Mouse (Mus musculus) forebrain, embryonic 13.5 days (tissue): ENCODE results near the gene Scamp4. TPM values are rescaled to one million over a fixed set of nuclear protein-coding genes. Genes with fewer than 3 reads are reported as not detected.

Experiments
- ATAC-seq: fragments of 200-750 bp; cut with Nextera tagmentation; 2 replicates; pipeline ENCODE4 v1.8.0; 2017
- H3K27ac ChIP-seq: fragments of 300-500 bp; sonication (generic); 2 replicates; pipeline ENCODE4 v1.5.1; 2015; ENCODE audit warnings: inconsistent platforms, mild to moderate bottlenecking, moderate library complexity
- H3K27me3 ChIP-seq: fragments of 300-500 bp; sonication (generic); 2 replicates; pipeline ENCODE4 v1.6.1; 2015; ENCODE audit warnings: mild to moderate bottlenecking, inconsistent platforms
- H3K36me3 ChIP-seq: fragments of 300-500 bp; sonication (generic); 2 replicates; pipeline ENCODE4 v1.6.1; 2015; ENCODE audit warnings: mild to moderate bottlenecking, inconsistent platforms; ENCODE audit not compliant: poor library complexity, severe bottlenecking
- H3K4me1 ChIP-seq: fragments of 300-500 bp; sonication (generic); 2 replicates; pipeline ENCODE4 v1.6.1; 2015; ENCODE audit warnings: inconsistent platforms
- H3K4me2 ChIP-seq: fragments of 300-500 bp; sonication (generic); 2 replicates; pipeline ENCODE4 v1.6.1; 2015; ENCODE audit warnings: inconsistent platforms, mild to moderate bottlenecking, moderate library complexity
- H3K4me3 ChIP-seq: fragments of 300-500 bp; sonication (generic); 2 replicates; pipeline ENCODE4 v1.5.1; 2015; ENCODE audit warnings: mild to moderate bottlenecking, inconsistent platforms
- H3K9ac ChIP-seq: fragments of 300-500 bp; sonication (generic); 2 replicates; pipeline ENCODE4 v1.6.1; 2015; ENCODE audit warnings: mild to moderate bottlenecking, inconsistent platforms
- H3K9me3 ChIP-seq: fragments of 300-500 bp; sonication (generic); replicated peaks from 2 replicates; pipeline ENCODE4 v1.6.1; 2016; ENCODE audit warnings: inconsistent platforms
- WGBS: fragments of 180-500 bp; shearing (Covaris S2); methylation state at CpG from one replicate; pipeline ENCODE4 v1.1.7; 2015; 5-methylcytosine and 5-hydroxymethylcytosine counted together
- polyA plus RNA-seq: library from polyadenylated mRNA; unstranded; fragments of >200 nt; fragmentation: Nextera tagmentation; extraction: Ambion mirVana; gene quantifications from 2 replicates; pipeline ENCODE4 v1.2.1, GENCODE M21; 2015

Scamp4 gene
- 56.7 and 69.6 TPM in 2 replicates for polyA plus RNA-seq

DNA sequence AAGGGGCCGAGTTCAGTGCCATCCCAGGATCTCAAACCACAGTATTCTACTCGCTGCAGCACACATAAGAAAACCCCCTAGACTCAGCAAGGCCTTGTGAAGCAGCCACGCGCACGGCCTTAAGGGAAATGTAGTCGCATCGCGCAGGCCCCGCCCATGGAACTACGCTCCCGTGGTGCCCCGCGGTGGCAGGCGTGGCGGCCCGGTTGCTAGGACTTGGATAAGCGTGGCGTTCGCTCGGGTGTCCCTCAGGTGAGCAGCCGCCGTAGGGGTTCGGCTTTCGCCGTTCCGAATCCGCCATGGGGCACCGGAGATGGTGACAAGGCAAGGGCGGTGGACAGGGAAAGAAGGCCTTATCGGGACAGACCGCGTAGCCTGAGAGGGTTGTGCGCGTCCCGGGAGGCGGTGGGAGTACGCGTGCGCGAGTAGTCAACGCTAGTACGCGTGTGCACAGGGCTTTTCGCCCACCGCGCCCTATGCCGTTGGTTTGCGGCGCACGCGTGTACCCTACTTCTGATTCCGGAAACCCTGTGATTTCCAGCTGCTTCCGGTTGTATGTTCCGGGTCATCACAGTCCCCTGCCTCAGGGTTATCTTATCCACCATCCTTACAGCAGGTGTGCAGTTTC is at the start of gene Scamp4, which contains the start of gene Adat3:
Gene Scamp4, plus strand, starts transcription at position 175 of the 628 bp plus-strand sequence.
Gene Adat3, plus strand, starts transcription at position 183 of the 628 bp plus-strand sequence.
- Histone ChIP-seq H3K4me2 (peak within 1 kb of the TSS; percentile 89), H3K4me3 (peak within 1 kb of the TSS; percentile 60), H3K27ac (peak within 1 kb of the TSS; percentile 80), H3K36me3 (peaks cover 18% of the 10 kb centered on the region), H3K27me3 (peaks cover 6% of the 10 kb centered on the region; the same call in 1 of the 2 replicates), H3K9me3 (no peaks in the 10 kb centered on the region), H3K9ac (peak within 1 kb of the TSS; percentile 66), H3K4me1 (peaks cover 25% of the 10 kb centered on the region)
- peak; percentile 97 for ATAC-seq
- under 1% methylated on average over 54 of the region's 54 CpGs for WGBS

DNA sequence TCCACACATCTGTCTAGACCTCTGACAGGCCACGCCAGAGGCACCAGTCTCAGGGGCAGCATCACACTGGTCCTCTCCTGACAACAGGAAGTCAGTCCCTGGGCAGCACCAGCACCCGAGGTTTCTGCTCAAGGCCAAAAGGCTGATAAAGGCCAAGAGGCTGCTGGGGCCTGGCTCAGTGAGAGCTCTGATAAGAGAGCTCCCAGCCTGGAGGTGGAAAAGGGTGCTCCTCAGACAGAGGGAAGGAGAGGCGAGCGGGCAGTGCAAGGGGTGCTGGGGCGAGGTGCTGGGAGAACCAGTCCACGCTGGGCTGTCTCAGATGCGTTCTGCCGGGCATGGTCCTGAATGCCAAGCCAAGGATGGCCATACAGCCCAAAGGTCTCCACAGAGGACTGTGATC is 49.1 kb upstream of the Scamp4 start:
- WGBS = 92% methylated on average over 8 of the region's 8 CpGs
- Histone ChIP-seq H3K4me1 (peaks cover 11% of the 10 kb centered on the region), H3K4me2 (no peak overlapping the region), H3K27me3 (no peaks in the 10 kb centered on the region), H3K27ac (no peak overlapping the region), H3K9me3 (no peaks in the 10 kb centered on the region), H3K9ac (no peak overlapping the region), H3K4me3 (no peak overlapping the region), H3K36me3 (peaks cover 21% of the 10 kb centered on the region)
- ATAC-seq = no peak

DNA sequence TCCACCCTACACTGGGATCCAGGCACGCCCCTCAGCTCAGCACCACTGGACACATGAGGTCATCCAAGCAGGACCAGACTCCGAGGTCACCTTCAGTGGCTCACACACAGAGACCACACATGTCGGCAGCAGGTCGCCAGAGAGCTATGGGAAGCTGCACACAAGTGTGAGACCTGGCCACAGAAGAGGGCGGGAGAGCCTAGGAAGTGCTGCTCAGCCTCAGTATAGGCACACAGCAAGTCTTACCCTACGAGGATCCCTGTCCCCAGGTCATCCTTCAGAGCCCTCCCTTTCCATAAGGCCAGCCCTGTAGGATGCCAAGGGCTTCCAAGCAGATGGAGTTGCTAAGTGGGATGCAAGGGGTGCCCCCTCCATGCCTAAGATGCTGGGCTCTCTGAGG is 48.7 kb upstream of the Scamp4 start:
- Histone ChIP-seq H3K4me2 (no peak overlapping the region), H3K9me3 (no peaks in the 10 kb centered on the region), H3K9ac (no peak overlapping the region), H3K4me3 (no peak overlapping the region), H3K27me3 (no peaks in the 10 kb centered on the region), H3K36me3 (peaks cover 17% of the 10 kb centered on the region), H3K27ac (no peak overlapping the region), H3K4me1 (peaks cover 12% of the 10 kb centered on the region)
- 89% methylated on average over 6 of the region's 6 CpGs for WGBS
- no peak for ATAC-seq

DNA sequence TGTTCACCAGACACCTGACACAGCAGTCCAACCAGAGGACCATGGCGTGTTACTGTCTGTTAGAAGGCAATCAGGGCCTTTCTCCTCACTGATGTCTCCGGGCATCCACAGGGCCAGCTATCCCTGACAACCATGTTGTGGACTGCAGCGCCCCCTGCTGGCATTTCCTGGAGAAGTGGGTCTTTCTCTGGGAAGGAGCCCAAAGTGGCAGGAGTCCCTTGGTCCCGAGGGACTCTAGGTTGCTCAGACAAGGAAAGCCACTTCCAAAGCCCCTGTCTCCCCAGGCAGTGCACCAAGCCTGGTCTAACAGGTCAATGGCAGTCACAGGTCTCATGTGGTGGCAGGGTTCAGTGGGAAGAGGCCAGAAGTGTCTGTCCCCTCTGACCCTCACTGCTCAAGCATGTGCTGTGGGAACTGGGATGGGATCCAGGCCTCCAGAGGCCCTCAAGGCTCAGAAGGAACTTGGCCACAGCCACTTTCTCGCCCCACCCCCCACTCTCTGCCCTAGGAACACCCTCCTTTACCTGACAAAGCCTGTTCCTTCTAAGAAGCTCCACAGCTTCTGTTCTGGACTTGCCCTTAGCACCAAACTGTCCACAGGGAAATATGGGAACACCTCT is 45.2 kb upstream of the Scamp4 start:
- 35% methylated on average over 5 of the region's 5 CpGs for WGBS
- no peaks in the 10 kb centered on the region for H3K9me3 ChIP-seq
- no peaks in the 10 kb centered on the region for H3K36me3 ChIP-seq
- ATAC-seq = no peak
- no peak overlapping the region for H3K9ac ChIP-seq
- H3K4me2 ChIP-seq = no peak overlapping the region
- peaks cover 33% of the 10 kb centered on the region for H3K4me1 ChIP-seq
- no peaks in the 10 kb centered on the region for H3K27me3 ChIP-seq
- H3K4me3 ChIP-seq = no peak overlapping the region
- no peak overlapping the region for H3K27ac ChIP-seq

DNA sequence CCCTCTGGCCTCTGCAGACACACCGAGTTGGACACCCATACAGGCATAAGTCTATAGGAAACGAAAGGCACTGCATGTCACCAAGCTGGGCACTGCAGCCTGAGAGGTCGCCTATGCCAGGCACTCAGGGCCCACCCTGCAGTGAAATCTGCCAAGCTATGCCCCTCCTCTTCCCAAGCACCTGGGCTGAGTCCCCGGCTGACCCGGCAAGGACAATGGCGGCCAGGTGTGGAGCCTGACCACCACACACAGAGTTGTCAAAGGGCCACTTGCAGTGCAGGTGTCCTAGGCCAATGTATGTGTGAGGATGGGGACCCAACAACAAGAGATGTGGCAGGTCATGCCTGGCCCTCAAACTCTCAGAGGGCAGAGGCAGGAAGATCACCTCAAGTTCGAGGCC is 43.2 kb upstream of the Scamp4 start:
- no peak overlapping the region for H3K9ac ChIP-seq
- H3K4me3 ChIP-seq = no peak overlapping the region
- H3K27ac ChIP-seq = no peak overlapping the region
- H3K4me1 ChIP-seq = peaks cover 37% of the 10 kb centered on the region
- no peaks in the 10 kb centered on the region for H3K9me3 ChIP-seq
- 0 out of 2 replicates have a peak overlapping the region, but pooled peaks have one; percentile 9 for H3K4me2 ChIP-seq
- no peaks in the 10 kb centered on the region for H3K36me3 ChIP-seq
- ATAC-seq = no peak
- WGBS = 90% methylated on average over 7 of the region's 7 CpGs
- H3K27me3 ChIP-seq = no peaks in the 10 kb centered on the region

DNA sequence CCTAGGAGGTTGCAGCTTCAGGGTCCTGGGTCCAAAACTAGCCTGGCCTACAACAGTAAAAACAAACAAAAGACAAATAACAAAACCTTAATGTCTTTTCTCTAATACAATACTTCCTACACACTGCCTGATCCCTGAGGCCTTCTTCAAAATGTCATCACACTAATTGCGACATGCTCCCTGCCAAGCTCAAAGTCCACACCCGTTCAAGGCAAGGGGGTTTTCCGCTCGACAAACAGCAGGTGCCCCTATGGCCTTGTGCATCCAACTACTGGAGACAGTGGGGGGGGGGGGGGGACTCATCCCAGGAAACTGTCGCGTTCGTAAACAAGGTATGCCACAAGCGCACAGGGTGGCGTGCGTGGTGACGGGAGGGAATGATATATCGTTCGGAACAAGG is 42.1 kb upstream of the Scamp4 start:
- Histone ChIP-seq H3K9ac (peak overlapping the region; percentile 95), H3K27me3 (no peaks in the 10 kb centered on the region), H3K36me3 (0 out of 2 replicates have a peak, but pooled peaks cover 1% of the 10 kb centered on the region), H3K9me3 (no peaks in the 10 kb centered on the region), H3K27ac (no peak overlapping the region), H3K4me2 (peak overlapping the region; percentile 93), H3K4me1 (peaks cover 37% of the 10 kb centered on the region), H3K4me3 (peak overlapping the region; percentile 99)
- ATAC-seq = no peak
- under 1% methylated on average over 13 of the region's 13 CpGs for WGBS

DNA sequence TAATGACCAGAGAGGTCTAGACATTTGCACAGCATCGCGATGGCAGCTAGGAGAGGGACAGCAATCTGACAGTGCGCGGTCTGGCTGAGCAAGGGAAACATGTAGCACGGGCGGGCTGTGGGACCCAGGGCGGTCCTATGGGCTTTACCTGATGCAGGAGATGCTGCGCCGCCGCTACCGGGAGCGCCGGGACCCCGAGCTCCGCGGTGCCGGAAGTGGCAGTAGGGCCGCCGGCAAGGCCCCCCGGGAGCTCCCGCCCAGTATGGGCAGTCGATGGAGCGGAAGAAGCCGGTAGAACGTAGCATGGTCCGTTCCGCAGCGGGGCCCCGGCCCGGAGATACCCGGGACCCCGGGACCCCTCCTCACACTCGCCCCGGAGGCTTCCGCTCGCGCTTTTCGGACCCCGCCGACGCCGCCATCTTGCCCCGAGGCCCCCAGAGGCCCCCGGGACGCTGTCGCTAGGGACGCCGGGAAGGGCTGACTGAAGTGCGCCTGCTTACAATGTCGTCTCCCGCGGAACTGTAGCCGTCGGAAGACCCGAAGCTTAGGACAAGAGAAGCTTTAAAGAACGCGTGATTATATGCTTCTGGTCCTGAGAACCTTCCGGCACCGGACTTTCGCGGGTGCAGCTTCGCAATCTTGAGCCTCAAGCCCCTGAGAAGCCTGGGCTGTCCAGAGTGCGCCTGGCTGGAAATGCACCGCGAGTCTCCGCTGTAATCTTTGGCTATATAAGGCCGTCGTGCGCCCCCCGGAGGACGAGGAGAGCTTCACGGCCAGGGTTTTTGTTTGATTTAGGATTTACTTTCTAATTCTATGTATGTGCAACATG is 41.3 kb upstream of the Scamp4 start, which contains the start of gene Rexo1:
Gene Rexo1, minus strand, starts transcription at position 445 of the 829 bp plus-strand sequence.
- Histone ChIP-seq H3K9me3 (no peaks in the 10 kb centered on the region), H3K36me3 (0 out of 2 replicates have a peak, but pooled peaks cover 5% of the 10 kb centered on the region), H3K4me1 (peaks cover 42% of the 10 kb centered on the region), H3K4me3 (peak within 1 kb of the TSS; percentile 99), H3K4me2 (peak within 1 kb of the TSS; percentile 93), H3K9ac (peak within 1 kb of the TSS; percentile 95), H3K27me3 (no peaks in the 10 kb centered on the region), H3K27ac (peak within 1 kb of the TSS; percentile 90)
- ATAC-seq = peak; percentile 86
- under 1% methylated on average over 72 of the region's 72 CpGs for whole genome bisulfite sequencing

DNA sequence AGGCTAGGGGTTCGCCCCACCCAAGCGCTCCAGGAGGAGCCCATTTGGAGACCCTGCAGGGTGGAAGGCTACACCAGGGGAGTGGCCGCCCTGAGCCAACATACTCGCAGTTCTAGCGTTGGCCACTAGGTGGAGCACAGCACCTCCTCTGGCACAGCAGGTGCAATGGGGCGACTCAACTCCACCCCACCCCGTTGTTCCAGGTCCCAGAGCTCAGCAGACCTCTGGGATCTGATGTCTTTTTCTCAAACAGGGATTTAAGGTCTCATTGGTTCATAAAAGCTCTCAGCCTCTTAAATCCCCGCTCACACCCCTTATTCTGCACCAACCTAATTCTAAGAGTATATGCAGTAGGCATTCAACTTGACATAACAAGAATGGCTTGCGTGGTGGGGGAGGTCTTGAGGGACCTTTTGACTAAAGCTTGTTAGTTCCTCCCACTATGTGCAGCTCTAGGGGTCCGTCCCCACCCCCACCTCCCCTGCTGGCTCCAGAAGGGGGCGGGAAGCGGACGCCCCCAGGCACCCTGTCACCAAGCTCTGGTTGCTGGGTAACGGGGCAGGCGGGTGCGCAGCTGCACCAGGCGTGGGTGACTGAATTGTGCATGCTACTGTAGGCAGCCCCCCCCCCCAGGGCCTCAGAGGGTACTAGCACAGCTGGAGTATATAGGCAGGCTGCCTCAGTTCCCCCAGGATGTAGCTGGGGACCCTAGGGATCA is 36.1 kb upstream of the Scamp4 start:
- peak overlapping the region; percentile 41 for H3K9ac ChIP-seq
- H3K36me3 ChIP-seq = peaks cover 20% of the 10 kb centered on the region
- H3K4me3 ChIP-seq = peak overlapping the region; percentile 9; the same call in 1 of the 2 replicates
- 9% methylated on average over 17 of the region's 17 CpGs for WGBS
- H3K27me3 ChIP-seq = no peaks in the 10 kb centered on the region
- peak; percentile 68 for ATAC-seq
- no peaks in the 10 kb centered on the region for H3K9me3 ChIP-seq
- peak overlapping the region; percentile 47 for H3K4me2 ChIP-seq
- peak overlapping the region; percentile 83 for H3K27ac ChIP-seq
- peaks cover 41% of the 10 kb centered on the region for H3K4me1 ChIP-seq

DNA sequence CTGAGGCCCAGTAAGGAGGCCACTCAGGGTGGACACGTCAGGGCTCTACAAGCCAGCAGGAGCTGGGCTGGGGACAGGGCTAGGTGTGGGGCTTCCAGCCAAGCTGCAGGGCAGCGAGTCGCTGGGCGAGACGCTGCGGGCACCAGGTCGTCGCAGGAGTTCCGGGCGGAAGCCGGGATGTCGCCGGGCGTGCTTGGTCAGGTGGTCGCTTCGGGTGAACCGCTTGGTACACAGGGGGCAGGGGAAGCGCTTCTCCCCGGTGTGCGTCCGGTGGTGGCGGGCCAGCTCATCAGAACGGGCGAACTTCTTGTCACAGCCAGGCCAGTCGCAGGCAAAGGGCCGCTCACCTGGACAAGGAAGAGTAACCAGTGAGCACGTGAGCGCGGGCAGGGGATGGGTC is 33.8 kb upstream of the Scamp4 start:
- Histone ChIP-seq H3K27ac (no peak overlapping the region), H3K9ac (0 out of 2 replicates have a peak overlapping the region, but pooled peaks have one; percentile 0)
- 95% methylated on average over 29 of the region's 29 CpGs for WGBS

DNA sequence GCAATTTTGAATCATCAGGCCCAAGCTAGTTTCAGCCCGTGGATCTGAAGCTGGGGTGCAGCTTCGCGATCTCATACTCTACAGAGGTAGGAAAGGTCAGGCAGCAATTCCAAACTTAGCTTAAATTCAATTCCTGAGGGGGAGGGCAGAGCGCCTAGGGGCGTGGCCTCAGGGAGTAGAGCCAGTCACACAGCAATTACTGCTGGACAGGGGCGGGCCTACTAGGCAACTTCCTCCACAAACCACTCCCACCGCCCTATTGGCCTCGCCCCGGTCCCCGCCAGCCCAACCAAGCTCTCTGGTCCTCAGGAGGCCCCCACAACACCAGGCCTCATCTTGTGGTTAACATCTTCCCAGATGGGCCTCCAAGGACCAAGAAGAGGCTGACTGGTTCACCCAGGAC is 33.0 kb upstream of the Scamp4 start:
- ATAC-seq = no peak
- Histone ChIP-seq H3K4me2 (no peak overlapping the region), H3K4me1 (peaks cover 57% of the 10 kb centered on the region)

More for the DNA sequence above, 33.8 kb upstream of the Scamp4 start:
- Histone ChIP-seq H3K27me3 (no peaks in the 10 kb centered on the region), H3K4me3 (no peak overlapping the region), H3K36me3 (peaks cover 20% of the 10 kb centered on the region), H3K4me2 (no peak overlapping the region), H3K4me1 (peaks cover 50% of the 10 kb centered on the region), H3K9me3 (no peaks in the 10 kb centered on the region)
- no peak for ATAC-seq

DNA sequence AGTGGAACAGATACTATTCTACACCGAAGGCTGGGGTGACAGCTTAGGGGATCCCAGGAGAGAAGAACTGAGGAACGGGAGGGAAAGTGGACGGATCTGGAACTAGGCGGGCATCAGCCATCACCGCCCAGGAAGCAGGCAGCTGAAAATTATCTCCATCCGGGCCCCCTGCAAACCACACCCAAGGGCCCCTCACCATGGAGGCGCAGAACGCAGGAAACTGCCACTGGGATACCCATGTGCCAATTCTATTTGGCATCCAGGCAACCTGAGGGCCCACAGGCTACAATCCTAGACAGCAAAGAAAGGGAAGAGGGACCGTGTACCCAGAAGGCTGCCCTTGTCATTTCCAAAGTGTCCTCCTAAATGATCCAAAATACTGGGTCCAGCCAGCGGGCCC is 32.3 kb upstream of the Scamp4 start:
- H3K9me3 ChIP-seq = no peaks in the 10 kb centered on the region

More for the DNA sequence above, 33.0 kb upstream of the Scamp4 start:
- Histone ChIP-seq H3K27me3 (no peaks in the 10 kb centered on the region), H3K9me3 (no peaks in the 10 kb centered on the region), H3K36me3 (peaks cover 20% of the 10 kb centered on the region), H3K9ac (no peak overlapping the region), H3K27ac (no peak overlapping the region), H3K4me3 (no peak overlapping the region)
- WGBS = 37% methylated on average over 10 of the region's 10 CpGs

More for the DNA sequence above, 32.3 kb upstream of the Scamp4 start:
- ATAC-seq = no peak
- H3K36me3 ChIP-seq = peaks cover 20% of the 10 kb centered on the region
- H3K4me1 ChIP-seq = peaks cover 65% of the 10 kb centered on the region
- H3K4me3 ChIP-seq = no peak overlapping the region
- peak overlapping the region; percentile 63; the same call in 1 of the 2 replicates for H3K9ac ChIP-seq
- no peaks in the 10 kb centered on the region for H3K27me3 ChIP-seq
- WGBS = 88% methylated on average over 10 of the region's 10 CpGs
- H3K27ac ChIP-seq = 0 out of 2 replicates have a peak overlapping the region, but pooled peaks have one; percentile 31
- peak overlapping the region; percentile 52; the same call in 1 of the 2 replicates for H3K4me2 ChIP-seq
